Mouse (Mus musculus) c-Kit-positive CD71-negative TER-119-negative erythroid progenitor cells, embryonic 14.5 days (primary cell): ENCODE measurements around the gene Cldn18.
A peak's percentile ranks its signal among the peaks of the same experiment; 100 is the strongest.

Experiments used
- DNase-seq: peaks from one replicate; pipeline ENCODE4 v3.0.0-alpha.2; 2013; ENCODE audit warnings: low read depth

Gene Cldn18

GRCm38 (mm10) chr9:99717134-99717533 is at the start of gene Cldn18:
Cldn18 (minus strand) TSS chr9:99717267.
- DNase-seq: no peak

- DNase-seq: no peak
These were observed 46.5 kb upstream of the Cldn18 start for GRCm38 (mm10) chr9:99763530-99763929.

- DNase-seq: no peak
These were observed 33.2 kb upstream of the Cldn18 start for GRCm38 (mm10) chr9:99750272-99750671.

- no peak for DNase-seq
These were observed 31.2 kb upstream of the Cldn18 start for GRCm38 (mm10) chr9:99748279-99748678.

- no peak for DNase-seq
These were observed 30.7 kb upstream of the Cldn18 start for GRCm38 (mm10) chr9:99747731-99748130.

GRCm38 (mm10) chr9:99744548-99744947 is 27.5 kb upstream of the Cldn18 start:
- no peak for DNase-seq

- peak; percentile 18 for DNase-seq
These were observed 13.0 kb upstream of the Cldn18 start for GRCm38 (mm10) chr9:99729943-99730646.

GRCm38 (mm10) chr9:99727819-99728218 is 10.8 kb upstream of the Cldn18 start:
- no peak for DNase-seq

GRCm38 (mm10) chr9:99725278-99725677 is 8.2 kb upstream of the Cldn18 start:
- no peak for DNase-seq

GRCm38 (mm10) chr9:99720011-99720410 is 2.9 kb upstream of the Cldn18 start:
- no peak for DNase-seq

- no peak for DNase-seq
These were observed 6.8 kb downstream of the Cldn18 start for GRCm38 (mm10) chr9:99710297-99710696.

- no peak for DNase-seq
These were observed 7.3 kb downstream of the Cldn18 start for GRCm38 (mm10) chr9:99709588-99710248.

- no peak for DNase-seq
These were observed 9.5 kb downstream of the Cldn18 start for GRCm38 (mm10) chr9:99707425-99708126.

- no peak for DNase-seq
These were observed 10.8 kb downstream of the Cldn18 start for GRCm38 (mm10) chr9:99706264-99706663.

GRCm38 (mm10) chr9:99703711-99704110 is 13.4 kb downstream of the Cldn18 start:
- no peak for DNase-seq

- no peak for DNase-seq
These were observed 14.9 kb downstream of the Cldn18 start for GRCm38 (mm10) chr9:99702215-99702614.

- no peak for DNase-seq
These were observed 15.9 kb downstream of the Cldn18 start for GRCm38 (mm10) chr9:99701187-99701586.

- DNase-seq: no peak
These were observed 17.2 kb downstream of the Cldn18 start for GRCm38 (mm10) chr9:99699752-99700389.

GRCm38 (mm10) chr9:99694961-99695360 is 22.1 kb downstream of the Cldn18 start:
- DNase-seq: no peak

- no peak for DNase-seq
These were observed 26.7 kb downstream of the Cldn18 start for GRCm38 (mm10) chr9:99690386-99690785.

- DNase-seq: no peak
These were observed 27.3 kb downstream of the Cldn18 start for GRCm38 (mm10) chr9:99689796-99690195.

- no peak for DNase-seq
These were observed 31.4 kb downstream of the Cldn18 start for GRCm38 (mm10) chr9:99685536-99686231.
